Comparison of ENCODE assay signal across 8 mouse cellular contexts in the genomic region with DNA sequence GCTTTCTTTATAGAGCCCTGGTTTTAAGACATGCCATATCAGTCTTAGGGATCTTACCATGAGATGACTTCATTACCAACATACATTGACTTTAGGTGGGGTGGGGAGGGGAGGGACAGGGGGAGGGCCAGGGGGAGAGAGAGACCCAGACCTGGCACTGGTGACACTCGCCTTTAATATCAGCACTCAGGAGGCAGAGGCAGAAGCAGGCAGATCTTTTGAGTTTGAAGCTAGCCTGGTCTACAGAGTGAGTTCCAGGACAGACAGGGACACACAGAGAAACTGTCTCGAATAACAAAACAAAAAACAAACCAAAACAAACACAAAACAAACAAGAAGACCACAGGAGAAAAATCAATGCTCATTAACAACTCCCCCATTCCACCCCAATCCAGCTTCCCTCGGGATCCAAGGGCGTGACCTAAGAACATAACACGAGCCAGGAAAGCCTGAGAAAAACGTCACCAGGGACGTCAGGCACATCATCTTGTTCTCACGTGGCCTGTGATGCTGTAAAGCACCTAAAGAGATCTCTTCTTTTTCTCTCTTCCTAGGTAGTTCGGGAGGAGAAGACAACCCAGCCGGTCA. TPM values are rescaled to one million over a fixed set of nuclear protein-coding genes. Genes with fewer than 3 reads are reported as not detected.
DNase-seq lines count a peak whose midpoint lies in the region; ATAC-seq and TF ChIP-seq lines count a peak whose summit lies in the region.

No protein-coding gene starts in this region.

- no peak for DNase-seq in heart, postnatal 10 days
- DNase-seq in Patski (ENCODE audit: low read depth, low spot score) (no peak), MN1 (ENCODE audit: low spot score) (no peak)
- no peak for DNase-seq in hindbrain, embryonic 11.5 days (ENCODE audit: low spot score)
- DNase-seq in midbrain, embryonic 11.5 days (ENCODE audit: low spot score, missing footprints), result no peak
- no peak for DNase-seq in cerebellum, postnatal 36 days
- DNase-seq in urinary bladder, postnatal 14 days (ENCODE audit: low spot score), result no peak

- H3K4me2 ChIP-seq in heart, embryonic 16.5 days (ENCODE audit: low read depth, low read length), result peak overlapping the region; percentile 73
- H3K4me2 ChIP-seq in hindbrain, embryonic 11.5 days (replicated peaks; ENCODE audit: low read depth, low read length), result peak overlapping the region; percentile 37
- H3K4me2 ChIP-seq in midbrain, embryonic 11.5 days, result peak overlapping the region; percentile 80

- intact Hi-C loops in heart, postnatal 10 days (cut with DNase I), result no loop called here

- CTCF ChIA-PET in Patski (lab: Charles Lee), result no interaction called here

- no peaks in the 10 kb centered on the region for H3K27me3 ChIP-seq in heart, embryonic 16.5 days (ENCODE audit: control insufficient read depth, insufficient read depth, low read length)
- peaks cover 11% of the 10 kb centered on the region for H3K27me3 ChIP-seq in Patski
- H3K27me3 ChIP-seq in hindbrain, embryonic 11.5 days (ENCODE audit: control insufficient read depth, insufficient read depth, low read length), result no peaks in the 10 kb centered on the region
- no peaks in the 10 kb centered on the region for H3K27me3 ChIP-seq in midbrain, embryonic 11.5 days (ENCODE audit: control insufficient read depth, insufficient read depth, low read length)

- POLR2A ChIA-PET in Patski (lab: Charles Lee), result no interaction called here

- WGBS in heart, embryonic 16.5 days, result 3% methylated on average over 10 of the region's 10 CpGs
- WGBS in hindbrain, embryonic 11.5 days, result 3% methylated on average over 10 of the region's 10 CpGs
- 3% methylated on average over 10 of the region's 10 CpGs for WGBS in midbrain, embryonic 11.5 days

- peaks cover 7% of the 10 kb centered on the region for H3K4me1 ChIP-seq in heart, embryonic 16.5 days (ENCODE audit: control insufficient read depth, insufficient read depth, low read length)
- H3K4me1 ChIP-seq in hindbrain, embryonic 11.5 days (replicated peaks; ENCODE audit: control insufficient read depth, insufficient read depth, low read length), result 0 out of 2 replicates have a peak, but pooled peaks cover 2% of the 10 kb centered on the region
- peaks cover 4% of the 10 kb centered on the region for H3K4me1 ChIP-seq in midbrain, embryonic 11.5 days (ENCODE audit: control insufficient read depth, insufficient read depth, low read length)

- TF ChIP-seq CTCF in Patski (IDR thresholded peaks at IDR 0.05), result no peak

- in situ Hi-C loops in Patski (cut with MboI; ENCODE audit: low pct_unique_long_range_greater_than_20kb), result loop anchor here (25.0 kb wide), 1 partner anchor 602 kb away; no protein-coding TSS in a partner anchor

- no peaks in the 10 kb centered on the region for H3K36me3 ChIP-seq in heart, embryonic 16.5 days (ENCODE audit: control insufficient read depth, insufficient read depth)
- H3K36me3 ChIP-seq in hindbrain, embryonic 11.5 days (ENCODE audit: control insufficient read depth, insufficient read depth, low read length), result no peaks in the 10 kb centered on the region
- no peaks in the 10 kb centered on the region for H3K36me3 ChIP-seq in midbrain, embryonic 11.5 days (ENCODE audit: control insufficient read depth, insufficient read depth, low read length)

- peak overlapping the region; percentile 59 for H3K9ac ChIP-seq in heart, embryonic 16.5 days (ENCODE audit: low read length)
- no peak overlapping the region for H3K9ac ChIP-seq in hindbrain, embryonic 11.5 days (ENCODE audit: low read depth, low read length)
- peak overlapping the region; percentile 65 for H3K9ac ChIP-seq in midbrain, embryonic 11.5 days (ENCODE audit: low read length)

- H3K9me3 ChIP-seq in heart, embryonic 16.5 days (replicated peaks; ENCODE audit: control insufficient read depth, low read length), result no peaks in the 10 kb centered on the region
- no peaks in the 10 kb centered on the region for H3K9me3 ChIP-seq in hindbrain, embryonic 11.5 days (ENCODE audit: control insufficient read depth, low read length)
- no peaks in the 10 kb centered on the region for H3K9me3 ChIP-seq in midbrain, embryonic 11.5 days (ENCODE audit: control insufficient read depth, low read length)

- H3K4me3 ChIP-seq in heart, embryonic 16.5 days (ENCODE audit: low read length), result peak overlapping the region; percentile 83
- H3K4me3 ChIP-seq in hindbrain, embryonic 11.5 days (ENCODE audit: low read depth, low read length), result peak overlapping the region; percentile 74
- H3K4me3 ChIP-seq in midbrain, embryonic 11.5 days (ENCODE audit: low read depth, low read length), result peak overlapping the region; percentile 72

- no peak for ATAC-seq in heart, embryonic 16.5 days (replicated peaks; ENCODE audit: extremely low read depth, insufficient read depth, low FRiP score)
- peak; percentile 29 for ATAC-seq in Patski
- ATAC-seq in hindbrain, embryonic 11.5 days (ENCODE audit: low FRiP score), result peak; percentile 80
- peak; percentile 43 for ATAC-seq in midbrain, embryonic 11.5 days (ENCODE audit: low FRiP score)

- H3K27ac ChIP-seq in heart, embryonic 16.5 days (ENCODE audit: low read length), result no peak overlapping the region
- no peak overlapping the region for H3K27ac ChIP-seq in hindbrain, embryonic 11.5 days (ENCODE audit: low read depth, low read length)
- H3K27ac ChIP-seq in midbrain, embryonic 11.5 days (ENCODE audit: low read depth, low read length), result no peak overlapping the region

RNA-seq across cellular contexts. Expression of a gene that starts 0.5 kb away (rescaled TPM):
- 12.7 and 14.0 TPM in 2 replicates for polyA plus RNA-seq in heart, embryonic 16.5 days (2015; fragmentation: Nextera tagmentation; extraction: Ambion mirVana)
- 10 to 100 TPM; 12.3 to 15.1 TPM for total RNA-seq in heart, postnatal 10 days (2021)
- polyA plus RNA-seq in Patski (2021), result 5.4 TPM
- polyA plus RNA-seq in hindbrain, embryonic 11.5 days (2014; fragmentation: Nextera tagmentation; extraction: Ambion mirVana), result 18.9 and 25.2 TPM in 2 replicates
- polyA plus RNA-seq in midbrain, embryonic 11.5 days (2014; fragmentation: Nextera tagmentation; extraction: Ambion mirVana), result 19.8 and 20.2 TPM in 2 replicates

RNA-seq across cellular contexts. Expression of a gene that starts 7.8 kb away (rescaled TPM):
- polyA plus RNA-seq in heart, embryonic 16.5 days (2015; fragmentation: Nextera tagmentation; extraction: Ambion mirVana), result 0.47 and 0.58 TPM in 2 replicates
- under 1 TPM; 0.14 to 0.37 TPM for total RNA-seq in heart, postnatal 10 days (2021)
- not detected for polyA plus RNA-seq in Patski (2021)
- 0.83 and 0.88 TPM in 2 replicates for polyA plus RNA-seq in hindbrain, embryonic 11.5 days (2014; fragmentation: Nextera tagmentation; extraction: Ambion mirVana)
- 0.79 and 1.1 TPM in 2 replicates for polyA plus RNA-seq in midbrain, embryonic 11.5 days (2014; fragmentation: Nextera tagmentation; extraction: Ambion mirVana)
